Mouse (Mus musculus): ENCODE measurements around the gene Cryba2. TPM values are rescaled to one million over a fixed set of nuclear protein-coding genes. Genes with fewer than 3 reads are reported as not detected.

Gene Cryba2
- polyA plus RNA-seq, 1 experiment from 2014 or later, result 1.5 TPM

- H3K4me2 ChIP-seq (ENCODE audit: low read depth, low read length), result no peak overlapping the region
- no peaks in the 10 kb centered on the region for H3K36me3 ChIP-seq (ENCODE audit: control insufficient read depth, insufficient read depth, low read length)
- H3K27me3 ChIP-seq (replicated peaks; ENCODE audit: control insufficient read depth, insufficient read depth, low read length), result peaks cover 32% of the 10 kb centered on the region
- peaks cover 10% of the 10 kb centered on the region for H3K4me1 ChIP-seq (ENCODE audit: control insufficient read depth, insufficient read depth, low read length)
- ATAC-seq, result no peak
- no peaks in the 10 kb centered on the region for H3K9me3 ChIP-seq (ENCODE audit: control insufficient read depth, low read length)
- H3K9ac ChIP-seq (ENCODE audit: low read depth, low read length), result no peak overlapping the region
- no peak overlapping the region for H3K27ac ChIP-seq (ENCODE audit: low read length)
- H3K4me3 ChIP-seq (ENCODE audit: low read length), result no peak overlapping the region
These were observed 31.2 kb downstream of the Cryba2 start for GRCm38 (mm10) chr1:74861783-74862182.

GRCm38 (mm10) chr1:74859223-74859984 lies 33.5 kb downstream of the Cryba2 start:
- Histone ChIP-seq H3K27me3 (replicated peaks; ENCODE audit: control insufficient read depth, insufficient read depth, low read length) (peaks cover 54% of the 10 kb centered on the region), H3K4me3 (ENCODE audit: low read length) (no peak overlapping the region), H3K4me2 (ENCODE audit: low read depth, low read length) (no peak overlapping the region), H3K9ac (ENCODE audit: low read depth, low read length) (no peak overlapping the region), H3K4me1 (ENCODE audit: control insufficient read depth, insufficient read depth, low read length) (peaks cover 24% of the 10 kb centered on the region), H3K9me3 (ENCODE audit: control insufficient read depth, low read length) (no peaks in the 10 kb centered on the region), H3K27ac (ENCODE audit: low read length) (no peak overlapping the region), H3K36me3 (ENCODE audit: control insufficient read depth, insufficient read depth, low read length) (no peaks in the 10 kb centered on the region)
- 42% methylated on average over 6 of the region's 6 CpGs for WGBS
- no peak for ATAC-seq

- Histone ChIP-seq H3K9me3 (ENCODE audit: control insufficient read depth, low read length) (no peaks in the 10 kb centered on the region), H3K36me3 (ENCODE audit: control insufficient read depth, insufficient read depth, low read length) (no peaks in the 10 kb centered on the region), H3K4me3 (ENCODE audit: low read length) (peak overlapping the region; percentile 37), H3K27me3 (replicated peaks; ENCODE audit: control insufficient read depth, insufficient read depth, low read length) (peaks cover 59% of the 10 kb centered on the region), H3K4me2 (ENCODE audit: low read depth, low read length) (peak overlapping the region; percentile 52), H3K27ac (ENCODE audit: low read length) (no peak overlapping the region), H3K4me1 (ENCODE audit: control insufficient read depth, insufficient read depth, low read length) (peaks cover 27% of the 10 kb centered on the region), H3K9ac (ENCODE audit: low read depth, low read length) (no peak overlapping the region)
- WGBS, result 11% methylated on average over 16 of the region's 16 CpGs
- ATAC-seq, result no peak
These were observed 34.1 kb downstream of the Cryba2 start for GRCm38 (mm10) chr1:74858805-74859204.

GRCm38 (mm10) chr1:74858171-74858719 lies 34.7 kb downstream of the Cryba2 start:
- H3K27me3 ChIP-seq (replicated peaks; ENCODE audit: control insufficient read depth, insufficient read depth, low read length), result peaks cover 62% of the 10 kb centered on the region
- 1% methylated on average over 29 of the region's 29 CpGs for WGBS
- ATAC-seq, result peak; percentile 36; the same call in 1 of the 2 replicates

GRCm38 (mm10) chr1:74857677-74858076 lies 35.3 kb downstream of the Cryba2 start:
- 7% methylated on average over 4 of the region's 4 CpGs for WGBS
- Histone ChIP-seq H3K36me3 (ENCODE audit: control insufficient read depth, insufficient read depth, low read length) (no peaks in the 10 kb centered on the region), H3K27me3 (replicated peaks; ENCODE audit: control insufficient read depth, insufficient read depth, low read length) (peaks cover 65% of the 10 kb centered on the region), H3K9ac (ENCODE audit: low read depth, low read length) (no peak overlapping the region), H3K4me3 (ENCODE audit: low read length) (no peak overlapping the region; the same call in 1 of the 2 replicates), H3K27ac (ENCODE audit: low read length) (no peak overlapping the region), H3K9me3 (ENCODE audit: control insufficient read depth, low read length) (no peaks in the 10 kb centered on the region), H3K4me2 (ENCODE audit: low read depth, low read length) (peak overlapping the region; percentile 52), H3K4me1 (ENCODE audit: control insufficient read depth, insufficient read depth, low read length) (peaks cover 27% of the 10 kb centered on the region)
- no peak for ATAC-seq

More at GRCm38 (mm10) chr1:74858171-74858719, 34.7 kb downstream of the Cryba2 start:
- Histone ChIP-seq H3K4me2 (ENCODE audit: low read depth, low read length) (peak overlapping the region; percentile 52), H3K9ac (ENCODE audit: low read depth, low read length) (no peak overlapping the region), H3K27ac (ENCODE audit: low read length) (no peak overlapping the region), H3K4me3 (ENCODE audit: low read length) (peak overlapping the region; percentile 37), H3K4me1 (ENCODE audit: control insufficient read depth, insufficient read depth, low read length) (peaks cover 27% of the 10 kb centered on the region), H3K9me3 (ENCODE audit: control insufficient read depth, low read length) (no peaks in the 10 kb centered on the region), H3K36me3 (ENCODE audit: control insufficient read depth, insufficient read depth, low read length) (no peaks in the 10 kb centered on the region)

- no peak overlapping the region for H3K4me3 ChIP-seq (ENCODE audit: low read length)
- ATAC-seq, result no peak
- no peak overlapping the region for H3K4me2 ChIP-seq (ENCODE audit: low read depth, low read length)
- H3K27me3 ChIP-seq (replicated peaks; ENCODE audit: control insufficient read depth, insufficient read depth, low read length), result peaks cover 70% of the 10 kb centered on the region
- no peaks in the 10 kb centered on the region for H3K36me3 ChIP-seq (ENCODE audit: control insufficient read depth, insufficient read depth, low read length)
- no peak overlapping the region for H3K27ac ChIP-seq (ENCODE audit: low read length)
- no peak overlapping the region for H3K9ac ChIP-seq (ENCODE audit: low read depth, low read length)
- 5% methylated on average over 20 of the region's 20 CpGs for WGBS
- H3K4me1 ChIP-seq (ENCODE audit: control insufficient read depth, insufficient read depth, low read length), result peaks cover 27% of the 10 kb centered on the region
- no peaks in the 10 kb centered on the region for H3K9me3 ChIP-seq (ENCODE audit: control insufficient read depth, low read length)
These were observed 35.7 kb downstream of the Cryba2 start for GRCm38 (mm10) chr1:74857201-74857600.

- H3K9ac ChIP-seq (ENCODE audit: low read depth, low read length), result no peak overlapping the region
- H3K4me3 ChIP-seq (ENCODE audit: low read length), result no peak overlapping the region
- WGBS, result 1% methylated on average over 7 of the region's 7 CpGs
- H3K27ac ChIP-seq (ENCODE audit: low read length), result no peak overlapping the region
- no peak for ATAC-seq
- no peak overlapping the region for H3K4me2 ChIP-seq (ENCODE audit: low read depth, low read length)
- H3K36me3 ChIP-seq (ENCODE audit: control insufficient read depth, insufficient read depth, low read length), result no peaks in the 10 kb centered on the region
- H3K9me3 ChIP-seq (ENCODE audit: control insufficient read depth, low read length), result no peaks in the 10 kb centered on the region
- H3K27me3 ChIP-seq (replicated peaks; ENCODE audit: control insufficient read depth, insufficient read depth, low read length), result peaks cover 74% of the 10 kb centered on the region
- peaks cover 27% of the 10 kb centered on the region for H3K4me1 ChIP-seq (ENCODE audit: control insufficient read depth, insufficient read depth, low read length)
These were observed 36.2 kb downstream of the Cryba2 start for GRCm38 (mm10) chr1:74856791-74857190.

GRCm38 (mm10) chr1:74856439-74856720 lies 36.6 kb downstream of the Cryba2 start:
- Histone ChIP-seq H3K27ac (ENCODE audit: low read length) (no peak overlapping the region), H3K9ac (ENCODE audit: low read depth, low read length) (no peak overlapping the region), H3K4me2 (ENCODE audit: low read depth, low read length) (peak overlapping the region; percentile 100; the same call in 1 of the 2 replicates), H3K9me3 (ENCODE audit: control insufficient read depth, low read length) (no peaks in the 10 kb centered on the region), H3K36me3 (ENCODE audit: control insufficient read depth, insufficient read depth, low read length) (no peaks in the 10 kb centered on the region), H3K4me1 (ENCODE audit: control insufficient read depth, insufficient read depth, low read length) (peaks cover 27% of the 10 kb centered on the region), H3K27me3 (replicated peaks; ENCODE audit: control insufficient read depth, insufficient read depth, low read length) (peaks cover 77% of the 10 kb centered on the region), H3K4me3 (ENCODE audit: low read length) (peak overlapping the region; percentile 72)
- ATAC-seq, result no peak
- WGBS, result 2% methylated on average over 10 of the region's 11 CpGs

GRCm38 (mm10) chr1:74855651-74856438 lies 37.1 kb downstream of the Cryba2 start:
- H3K9me3 ChIP-seq (ENCODE audit: control insufficient read depth, low read length), result no peaks in the 10 kb centered on the region
- no peaks in the 10 kb centered on the region for H3K36me3 ChIP-seq (ENCODE audit: control insufficient read depth, insufficient read depth, low read length)
- ATAC-seq, result no peak
- peaks cover 82% of the 10 kb centered on the region for H3K27me3 ChIP-seq (replicated peaks; ENCODE audit: control insufficient read depth, insufficient read depth, low read length)
- peak overlapping the region; percentile 100 for H3K4me2 ChIP-seq (ENCODE audit: low read depth, low read length)
- under 1% methylated on average over 74 of the region's 74 CpGs for WGBS
- H3K9ac ChIP-seq (ENCODE audit: low read depth, low read length), result no peak overlapping the region
- H3K4me1 ChIP-seq (ENCODE audit: control insufficient read depth, insufficient read depth, low read length), result peaks cover 27% of the 10 kb centered on the region
- no peak overlapping the region for H3K27ac ChIP-seq (ENCODE audit: low read length)
- peak overlapping the region; percentile 72 for H3K4me3 ChIP-seq (ENCODE audit: low read length)

Data from intestine, embryonic 16.5 days (tissue).